Mouse (Mus musculus): ENCODE results near the gene Tmem132d.

- TF ChIP-seq POLR2A (IDR thresholded peaks at IDR 0.05; ENCODE audit: borderline replicate concordance, control insufficient read depth, low read depth, low read length) (no peak), CTCF (IDR thresholded peaks at IDR 0.05; ENCODE audit: control insufficient read depth, insufficient read depth, low read length) (no peak)
Measured at GRCm38 (mm10) chr5:127830831-127831230, 602.0 kb downstream of the Tmem132d start.
